Mouse (Mus musculus): ENCODE measurements at regions not wholly inside any gene's neighbourhood (a gene's known extent, or its start where the extent isn't known, plus 50 kb on each side); places are given as distances from the start of the nearest gene placed in this dataset.

DNA sequence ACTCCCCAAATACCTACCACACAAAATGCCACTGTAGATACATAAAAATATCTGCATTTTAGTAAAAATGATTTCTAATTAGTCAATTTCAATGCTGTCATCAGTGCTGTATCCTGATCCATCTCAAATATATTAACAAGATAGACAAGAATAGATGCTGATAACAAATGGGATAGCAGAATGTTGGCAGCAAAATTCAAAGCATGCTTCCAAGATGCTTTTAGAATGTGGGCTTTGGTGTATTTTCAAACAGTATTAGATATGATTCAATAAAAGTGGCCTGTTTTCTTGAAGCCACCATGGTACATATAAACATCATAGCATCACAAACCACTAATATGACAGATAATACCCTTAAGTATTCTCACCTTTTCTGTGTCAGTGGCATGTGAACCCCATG, 597.6 kb downstream of the Cenpc1 start:
- DNase-seq (ENCODE audit: low spot score in 2 of 2): no peak

GRCm38 (mm10) chr5:85467151-85467550, 598.2 kb downstream of the Cenpc1 start:
- DNase-seq (ENCODE audit: low spot score in 2 of 2): no peak

All from right cerebral cortex, adult 2 months (tissue).